Mouse (Mus musculus) megakaryocyte, embryonic 14.5 days (primary cell): Measurements from ENCODE around the gene Fermt2.

Experiments used
- FLI1 ChIP-seq: IDR thresholded peaks from 2 replicates; pipeline ENCODE4 v1.6.1; 2012; ENCODE audit warnings: low read length, inconsistent platforms, mixed read lengths
- GATA1 ChIP-seq: IDR thresholded peaks from 3 replicates; pipeline ENCODE4 v1.6.1; 2012; ENCODE audit warnings: mixed read lengths, low read length, inconsistent platforms, borderline replicate concordance

DNA sequence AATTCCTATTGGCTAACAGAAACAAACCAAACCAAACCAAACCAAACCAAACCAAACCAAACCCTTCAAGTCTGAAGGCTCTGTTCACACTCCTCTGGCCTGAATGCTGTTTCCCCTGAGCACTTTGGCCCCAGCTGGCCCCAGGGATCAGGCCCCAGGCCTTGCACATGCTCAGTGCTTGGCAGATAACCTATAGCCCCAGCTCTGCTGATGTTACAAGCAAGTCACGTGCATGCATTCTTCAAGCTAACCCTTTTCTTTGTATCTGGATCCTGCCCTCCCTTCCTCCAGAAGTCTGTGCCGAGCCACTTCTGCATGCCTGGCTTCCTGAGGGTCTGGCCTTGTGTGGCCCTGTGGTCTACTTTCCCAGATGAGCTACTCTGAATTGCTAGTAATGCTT is 78.8 kb downstream of the Fermt2 start:
- TF ChIP-seq GATA1, result no peak
- TF ChIP-seq FLI1, result no peak
